Mouse (Mus musculus) neural tube, embryonic 14.5 days (tissue): ENCODE measurements around the gene Abcc3. TPM values are rescaled to one million over a fixed set of nuclear protein-coding genes. Genes with fewer than 3 reads are reported as not detected.

Experiments used
- ATAC-seq: fragments of 200-750 bp; cut with Nextera tagmentation; 2 replicates; pipeline ENCODE4 v1.8.0; 2017; ENCODE audit warnings: low read depth, mild to moderate bottlenecking, moderate TSS enrichment, moderate library complexity
- H3K27ac ChIP-seq: fragments of 300-500 bp; sonication (generic); 2 replicates; pipeline ENCODE4 v1.5.1; 2014; ENCODE audit warnings: low read depth, mild to moderate bottlenecking, control low read depth, low read length, moderate library complexity, mixed read lengths
- H3K27me3 ChIP-seq: fragments of 300-500 bp; sonication (generic); 2 replicates; pipeline ENCODE4 v1.6.1; 2014; ENCODE audit warnings: low read length; ENCODE audit not compliant: control insufficient read depth, insufficient read depth
- H3K36me3 ChIP-seq: fragments of 300-500 bp; sonication (generic); 2 replicates; pipeline ENCODE4 v1.6.1; 2014; ENCODE audit warnings: low read length, mixed read lengths; ENCODE audit not compliant: control insufficient read depth, insufficient read depth
- H3K4me1 ChIP-seq: fragments of 300-500 bp; sonication (generic); 2 replicates; pipeline ENCODE4 v1.6.1; 2014; ENCODE audit warnings: low read length; ENCODE audit not compliant: control insufficient read depth, insufficient read depth
- H3K4me2 ChIP-seq: fragments of 300-500 bp; sonication (generic); 2 replicates; pipeline ENCODE4 v1.6.1; 2014; ENCODE audit warnings: mild to moderate bottlenecking, low read depth, low read length, control low read depth
- H3K4me3 ChIP-seq: fragments of 300-500 bp; sonication (generic); 2 replicates; pipeline ENCODE4 v1.5.1; 2014; ENCODE audit warnings: low read depth, low read length, control low read depth, mixed read lengths
- H3K9ac ChIP-seq: fragments of 300-500 bp; sonication (generic); replicated peaks from 2 replicates; pipeline ENCODE4 v1.6.1; 2014; ENCODE audit warnings: low read depth, mild to moderate bottlenecking, control low read depth, low read length, mixed read lengths
- H3K9me3 ChIP-seq: fragments of 300-500 bp; sonication (generic); 2 replicates; pipeline ENCODE4 v1.6.1; 2016; ENCODE audit warnings: low read length; ENCODE audit not compliant: control insufficient read depth
- WGBS: fragments of 180-500 bp; shearing (Covaris S2); extraction: QIAGEN DNeasy Blood & Tissue Kit; methylation state at CpG from one replicate; pipeline ENCODE4 v1.1.7; 2014; 5-methylcytosine and 5-hydroxymethylcytosine counted together
- polyA plus RNA-seq: library from polyadenylated mRNA; unstranded; fragments of >200 nt; fragmentation: Nextera tagmentation; extraction: Ambion mirVana; gene quantifications from 2 replicates; pipeline ENCODE4 v1.2.1, GENCODE M21; 2014

The Abcc3 gene
- polyA plus RNA-seq, 1 experiment from 2014 or later, result 1.4 TPM

DNA sequence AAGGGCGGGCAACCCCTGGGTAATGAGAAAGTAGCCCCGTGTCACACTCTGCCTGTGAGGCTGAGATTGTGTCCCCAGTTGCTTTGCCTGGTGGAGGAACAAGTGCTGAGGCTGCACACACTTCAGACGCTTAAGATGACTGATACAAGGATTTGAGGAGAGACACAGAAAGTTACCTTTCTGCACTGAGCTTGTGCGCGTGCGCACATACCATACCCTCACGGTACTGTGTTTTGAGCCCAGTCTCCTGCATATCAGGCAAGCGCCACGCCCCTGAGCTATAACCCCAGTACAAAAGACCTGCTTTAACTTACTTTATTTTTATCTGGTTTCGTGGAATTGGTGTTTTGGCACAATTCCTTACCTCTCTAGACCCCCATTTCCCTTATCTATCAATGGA is 1.1 kb downstream of the Abcc3 start:
- no peaks in the 10 kb centered on the region for H3K27me3 ChIP-seq
- H3K9me3 ChIP-seq, result no peaks in the 10 kb centered on the region
- H3K27ac ChIP-seq, result no peak overlapping the region
- no peak overlapping the region for H3K9ac ChIP-seq
- no peaks in the 10 kb centered on the region for H3K4me1 ChIP-seq
- no peaks in the 10 kb centered on the region for H3K36me3 ChIP-seq
- no peak overlapping the region for H3K4me2 ChIP-seq
- WGBS, result 91% methylated on average over 10 of the region's 10 CpGs
- ATAC-seq, result no peak
- H3K4me3 ChIP-seq, result no peak overlapping the region

DNA sequence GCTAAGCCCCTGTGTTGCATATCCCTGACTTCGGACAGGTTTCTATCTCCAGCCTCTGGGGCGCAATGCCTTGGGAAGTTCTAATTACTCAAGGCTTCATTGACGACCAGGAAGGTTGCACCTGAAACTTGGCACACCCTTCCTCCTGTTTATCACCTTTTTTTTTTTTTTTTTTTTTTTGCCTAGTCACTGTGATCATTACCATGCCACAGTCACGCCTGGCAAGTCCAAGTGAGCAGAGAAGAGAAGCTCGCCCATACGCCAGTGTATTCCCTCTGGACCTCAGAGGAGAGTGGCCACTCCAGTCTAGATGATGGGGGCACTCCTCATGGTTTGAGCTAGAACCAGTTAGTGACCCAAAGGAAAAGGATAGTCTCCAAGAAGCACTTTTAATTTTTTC is 2.0 kb downstream of the Abcc3 start:
- no peaks in the 10 kb centered on the region for H3K9me3 ChIP-seq
- H3K4me1 ChIP-seq, result 0 out of 2 replicates have a peak, but pooled peaks cover 4% of the 10 kb centered on the region
- H3K4me3 ChIP-seq, result no peak overlapping the region
- no peak overlapping the region for H3K27ac ChIP-seq
- H3K4me2 ChIP-seq, result no peak overlapping the region
- no peak for ATAC-seq
- H3K27me3 ChIP-seq, result no peaks in the 10 kb centered on the region
- no peaks in the 10 kb centered on the region for H3K36me3 ChIP-seq
- WGBS, result 90% methylated on average over 6 of the region's 6 CpGs
- H3K9ac ChIP-seq, result no peak overlapping the region

DNA sequence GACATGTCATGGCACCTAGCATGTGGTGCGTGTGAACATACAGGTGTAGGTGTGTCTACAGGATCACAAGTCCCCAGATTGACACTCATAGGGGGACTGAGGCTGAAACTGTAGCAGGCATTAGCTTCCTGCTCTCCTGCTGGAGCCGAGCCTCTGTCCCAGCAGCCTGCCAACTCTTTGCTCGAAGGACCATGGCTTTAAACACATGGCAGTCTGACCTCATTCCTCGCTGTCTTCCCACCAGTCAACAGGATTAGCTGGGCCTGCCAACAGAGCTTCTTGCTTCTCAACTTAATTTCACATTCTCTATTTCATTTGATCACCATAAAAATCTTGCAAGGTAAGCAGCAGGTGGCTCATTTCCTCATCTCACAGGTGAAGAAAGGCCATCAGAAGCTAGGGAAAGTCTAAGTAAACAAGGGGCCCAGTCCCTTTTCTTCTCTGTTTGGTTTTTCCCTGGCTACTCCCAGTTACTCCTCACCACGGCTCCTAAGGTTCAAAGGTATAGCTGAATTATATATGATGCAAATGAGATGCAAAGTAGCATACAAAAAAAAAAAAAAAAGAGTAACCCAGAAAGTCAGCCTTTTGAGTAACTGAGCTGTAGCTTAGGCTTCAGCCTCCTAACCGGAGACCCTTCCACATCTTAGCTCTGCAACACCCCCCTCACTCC is 2.9 kb downstream of the Abcc3 start:
- Histone ChIP-seq H3K9me3 (no peaks in the 10 kb centered on the region), H3K4me1 (0 out of 2 replicates have a peak, but pooled peaks cover 4% of the 10 kb centered on the region), H3K9ac (no peak overlapping the region), H3K27me3 (no peaks in the 10 kb centered on the region), H3K4me3 (no peak overlapping the region), H3K27ac (no peak overlapping the region), H3K36me3 (no peaks in the 10 kb centered on the region), H3K4me2 (no peak overlapping the region)
- no peak for ATAC-seq
- 76% methylated on average over 6 of the region's 6 CpGs for WGBS

DNA sequence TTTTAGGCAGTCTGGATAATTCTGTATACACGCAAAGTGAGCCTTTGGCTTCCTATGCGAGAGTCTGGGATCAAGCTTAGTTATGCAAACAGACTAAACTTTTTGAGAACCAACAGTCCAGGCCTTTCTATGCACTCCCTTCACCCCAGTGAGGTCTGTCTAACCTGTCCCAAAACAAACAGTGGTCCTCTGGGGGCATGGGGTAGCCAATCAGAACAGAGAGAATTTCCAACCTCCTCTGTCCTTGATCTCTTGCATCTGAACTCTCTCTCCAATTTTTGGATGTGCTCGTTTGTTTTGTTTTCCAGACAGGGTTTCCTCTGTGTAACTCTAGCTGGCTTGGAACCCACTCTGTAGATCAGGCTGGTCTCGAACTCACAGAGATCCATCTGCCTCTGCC is 3.8 kb downstream of the Abcc3 start:
- H3K4me2 ChIP-seq, result no peak overlapping the region
- 0 out of 2 replicates have a peak, but pooled peaks cover 4% of the 10 kb centered on the region for H3K4me1 ChIP-seq
- H3K9me3 ChIP-seq, result no peaks in the 10 kb centered on the region
- WGBS, result 87% methylated on average over 4 of the region's 4 CpGs
- H3K9ac ChIP-seq, result no peak overlapping the region
- H3K36me3 ChIP-seq, result no peaks in the 10 kb centered on the region
- H3K27ac ChIP-seq, result no peak overlapping the region
- H3K4me3 ChIP-seq, result no peak overlapping the region
- ATAC-seq, result no peak
- no peaks in the 10 kb centered on the region for H3K27me3 ChIP-seq

DNA sequence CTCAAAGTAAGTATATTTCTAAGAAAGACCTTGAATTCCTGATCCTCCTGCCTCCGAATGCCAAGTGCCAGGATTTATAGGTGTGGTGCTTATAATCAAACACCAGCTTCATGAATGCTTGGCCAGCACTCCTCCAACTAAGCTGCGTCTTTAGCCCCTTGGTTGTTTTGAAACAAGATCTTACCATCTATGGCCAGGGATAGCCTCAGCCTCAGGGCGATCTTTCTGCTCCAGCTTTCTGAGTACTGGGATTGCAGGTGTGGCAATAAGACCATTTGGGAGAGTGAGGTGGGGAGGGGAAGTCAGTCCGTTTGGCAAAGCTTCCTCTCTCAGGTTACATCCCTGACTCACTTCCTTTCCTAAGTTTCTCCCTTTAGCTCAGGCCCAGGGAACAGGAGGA is 5.0 kb downstream of the Abcc3 start:
- Histone ChIP-seq H3K4me3 (no peak overlapping the region), H3K4me2 (no peak overlapping the region), H3K9me3 (no peaks in the 10 kb centered on the region), H3K27ac (no peak overlapping the region), H3K36me3 (no peaks in the 10 kb centered on the region), H3K27me3 (no peaks in the 10 kb centered on the region), H3K4me1 (0 out of 2 replicates have a peak, but pooled peaks cover 4% of the 10 kb centered on the region), H3K9ac (no peak overlapping the region)
- ATAC-seq, result no peak
- WGBS, result 87% methylated on average over 4 of the region's 4 CpGs

DNA sequence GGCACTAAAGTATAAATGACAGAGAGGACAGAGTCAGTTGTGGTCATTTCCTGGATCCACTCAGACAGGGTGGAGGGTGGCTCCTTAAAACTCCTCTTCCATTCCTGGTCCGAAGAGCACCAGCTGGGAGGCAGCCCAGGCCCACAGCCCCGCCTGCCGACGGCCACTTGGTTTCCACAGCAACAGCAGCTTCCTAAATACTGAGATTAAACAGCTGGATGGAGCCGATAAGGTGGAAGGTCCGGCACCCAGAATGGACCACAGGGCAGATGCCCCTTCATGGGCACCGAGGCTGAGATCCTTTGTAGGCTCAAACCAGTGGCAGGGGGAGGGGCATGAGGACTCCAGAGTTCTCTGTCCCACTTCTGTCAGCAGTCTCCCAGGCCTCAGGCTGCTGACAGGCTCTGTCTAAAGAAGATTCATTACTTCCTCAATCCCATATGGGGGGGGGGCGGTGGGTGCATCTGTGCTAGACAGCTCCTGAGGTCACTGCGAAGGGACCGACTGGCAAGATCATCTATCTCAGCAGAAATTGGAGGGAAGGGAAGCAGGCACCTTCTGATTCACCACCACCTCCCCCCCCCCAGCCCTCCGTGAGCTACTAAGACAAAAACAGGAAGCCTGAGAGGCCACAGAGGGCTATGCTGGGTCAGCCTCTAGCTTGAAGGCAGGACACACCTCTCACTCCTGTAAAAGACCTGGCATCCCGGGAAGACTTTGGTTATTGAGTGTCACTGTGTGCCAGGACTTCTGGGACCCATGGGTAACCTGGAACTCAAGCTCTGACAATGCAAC is 6.6 kb downstream of the Abcc3 start:
- H3K4me3 ChIP-seq, result no peak overlapping the region
- no peaks in the 10 kb centered on the region for H3K36me3 ChIP-seq
- ATAC-seq, result no peak
- H3K4me2 ChIP-seq, result no peak overlapping the region
- H3K27me3 ChIP-seq, result no peaks in the 10 kb centered on the region
- no peak overlapping the region for H3K27ac ChIP-seq
- WGBS, result 8% methylated on average over 12 of the region's 12 CpGs
- no peaks in the 10 kb centered on the region for H3K9me3 ChIP-seq
- 0 out of 2 replicates have a peak, but pooled peaks cover 4% of the 10 kb centered on the region for H3K4me1 ChIP-seq
- no peak overlapping the region for H3K9ac ChIP-seq

DNA sequence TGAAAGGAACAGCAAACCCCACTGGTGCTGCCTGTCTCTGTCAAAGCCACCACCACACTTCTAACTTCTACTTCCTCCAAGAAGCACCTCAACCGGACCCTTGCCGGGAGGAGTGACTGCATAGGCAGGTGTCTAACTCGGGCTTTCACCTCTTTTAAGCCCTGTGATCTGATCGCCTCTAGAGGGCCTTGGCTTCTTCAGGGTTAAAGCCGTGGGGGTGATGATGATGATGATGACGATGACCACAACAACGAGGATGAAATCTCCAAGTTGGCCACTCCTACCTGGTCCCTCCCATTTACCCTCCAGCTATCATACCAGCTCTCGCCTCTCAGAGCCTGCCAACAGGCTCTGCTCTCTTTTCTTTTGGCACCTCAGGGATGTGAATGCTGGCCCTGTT is 13.1 kb downstream of the Abcc3 start:
- ATAC-seq, result no peak
- Histone ChIP-seq H3K36me3 (no peaks in the 10 kb centered on the region), H3K4me1 (no peaks in the 10 kb centered on the region), H3K27me3 (no peaks in the 10 kb centered on the region), H3K4me2 (no peak overlapping the region), H3K9me3 (no peaks in the 10 kb centered on the region), H3K9ac (no peak overlapping the region), H3K27ac (no peak overlapping the region), H3K4me3 (no peak overlapping the region)
- 79% methylated on average over 8 of the region's 8 CpGs for WGBS

DNA sequence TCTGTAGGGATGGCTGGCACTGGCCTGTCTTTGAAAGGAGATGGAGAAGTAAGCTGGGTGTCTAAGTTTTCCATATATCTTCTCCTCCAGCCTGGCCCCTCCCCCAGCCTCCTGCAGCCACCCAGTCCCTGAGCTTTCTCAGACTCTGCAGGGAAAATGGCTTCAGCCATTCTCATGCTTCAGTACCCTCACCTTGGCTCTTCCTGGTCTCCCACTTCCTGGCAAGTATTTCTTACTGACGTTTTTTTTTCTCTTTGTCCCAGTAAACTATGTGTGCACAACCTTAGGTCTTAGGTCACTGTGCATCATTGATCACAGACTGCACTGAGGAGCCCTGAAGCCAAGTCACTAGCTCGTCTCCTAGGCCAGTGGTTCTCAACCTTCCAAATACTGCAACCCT is 13.7 kb downstream of the Abcc3 start:
- Histone ChIP-seq H3K4me1 (no peaks in the 10 kb centered on the region), H3K4me2 (no peak overlapping the region), H3K9ac (no peak overlapping the region), H3K9me3 (no peaks in the 10 kb centered on the region), H3K36me3 (no peaks in the 10 kb centered on the region), H3K4me3 (no peak overlapping the region), H3K27me3 (no peaks in the 10 kb centered on the region), H3K27ac (no peak overlapping the region)
- WGBS, result 20% methylated on average over 2 of the region's 2 CpGs
- ATAC-seq, result no peak

DNA sequence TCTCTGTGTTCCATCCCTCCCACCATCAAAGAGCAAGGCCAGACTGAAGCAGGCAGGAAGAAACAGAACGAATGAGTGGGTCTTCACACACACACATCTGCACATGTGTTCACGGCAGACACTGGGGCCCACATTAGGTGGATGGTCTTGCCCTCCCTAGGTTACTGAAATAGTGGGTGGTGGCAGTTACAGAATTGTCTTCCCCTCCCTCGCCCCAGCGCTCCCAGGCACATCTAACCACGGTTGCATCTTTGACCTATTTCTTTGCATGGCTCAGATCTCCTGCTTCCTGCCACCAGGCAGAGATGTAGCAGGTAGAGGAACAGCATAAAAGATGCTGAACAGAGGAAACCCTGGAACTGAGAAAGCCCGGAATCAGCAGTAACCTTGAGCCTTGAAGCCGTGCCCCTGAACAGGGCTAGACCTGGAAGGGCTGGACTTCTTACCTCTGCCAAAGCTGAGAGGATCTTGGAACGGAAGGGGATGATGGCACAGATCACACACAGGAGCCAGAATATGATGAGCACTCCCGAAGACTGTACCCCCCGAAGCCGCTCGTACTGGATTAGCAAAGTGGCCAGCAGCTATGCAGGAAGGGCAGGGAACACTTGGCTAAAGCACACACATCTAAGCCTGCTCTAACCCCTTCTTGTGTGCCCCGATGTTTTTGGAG is 18.4 kb downstream of the Abcc3 start:
- WGBS, result 94% methylated on average over 13 of the region's 13 CpGs
- Histone ChIP-seq H3K9ac (no peak overlapping the region), H3K4me1 (no peaks in the 10 kb centered on the region), H3K27me3 (no peaks in the 10 kb centered on the region), H3K4me2 (no peak overlapping the region), H3K27ac (no peak overlapping the region), H3K4me3 (no peak overlapping the region), H3K36me3 (no peaks in the 10 kb centered on the region), H3K9me3 (no peaks in the 10 kb centered on the region)
- no peak for ATAC-seq
